Mouse (Mus musculus) cerebellum, adult 2 months (tissue): Measurements from ENCODE around the gene Gmds.

Experiments used
- CTCF ChIP-seq: fragments of 200-500 bp; IDR thresholded peaks from 2 replicates; pipeline ENCODE4 v1.5.1; 2011; ENCODE audit warnings: low read depth, mild to moderate bottlenecking, control low read depth, low read length, moderate library complexity, borderline replicate concordance; ENCODE audit not compliant: insufficient read depth
- POLR2A ChIP-seq: fragments of 200-500 bp; IDR thresholded peaks from 2 replicates; pipeline ENCODE4 v1.6.1; 2011; ENCODE audit warnings: low read length, control low read depth, borderline replicate concordance; ENCODE audit not compliant: insufficient read depth

GRCm38 (mm10) chr13:32080520-32081249 lies 257.9 kb downstream of the Gmds start:
- TF ChIP-seq CTCF: no peak
- TF ChIP-seq POLR2A: no peak
